Mouse (Mus musculus) left cerebral cortex, postnatal 4 days (tissue): ENCODE measurements around the gene Gm10352. TPM values are rescaled to one million over a fixed set of nuclear protein-coding genes. Genes with fewer than 3 reads are reported as not detected.
"Not testable (repeated sequence)": the region's sequence is repeated elsewhere in the genome, so short reads cannot be mapped to it uniquely, and the experiment has no call there.

Experiments used
- DNase-seq: peaks from one replicate; pipeline ENCODE4 v3.0.0-alpha.2; 2022
- intact Hi-C: fragments of 180-260 bp; cut with DNase I; formaldehyde crosslinking; loops from one replicate; pipeline ENCODE4 v1.15.1; 2025
- total RNA-seq, 2 experiments: library from RNA; stranded (reverse); gene quantifications; 2 replicates each; pipeline ENCODE4 v1.2.3; 2021

Gene Gm10352
- not detected for total RNA-seq

GRCm38 (mm10) chrY:2900689-2901088 lies at the start of gene Gm10352:
Gm10352 (plus strand) TSS chrY:2900989.
- intact Hi-C loops: not testable (repeated sequence)

GRCm38 (mm10) chrY:2932282-2932681 lies 31.5 kb downstream of the Gm10352 start, which contains the start of gene Gm29289:
Gm29289 (plus strand) TSS chrY:2932582.
- DNase-seq, intact Hi-C loops: not testable (repeated sequence)

More at GRCm38 (mm10) chrY:2900689-2901088, at the start of gene Gm10352:
- not testable (repeated sequence) for DNase-seq

Other genes starting within 250 kb of the Gm10352 start
- not detected for gene Sry, start 237.3 kb upstream of the Gm10352 start, total RNA-seq
- gene H2al2b, start 180.3 kb upstream of the Gm10352 start, total RNA-seq: not detected
- not detected for gene Gm4064, start 104.8 kb upstream of the Gm10352 start, total RNA-seq
- gene Rbmy, start 70.3 kb upstream of the Gm10352 start, total RNA-seq: not detected
- under 1 TPM in 1 of 2 experiments, not detected in 1; 0.28 TPM for gene Gm10256, start 70.3 kb upstream of the Gm10352 start, total RNA-seq
- gene Gm29289, start 31.6 kb downstream of the Gm10352 start, total RNA-seq: not detected